Mouse (Mus musculus) adrenal gland, postnatal 25 days (tissue): Measurements from ENCODE around the gene Klhl26. TPM values are rescaled to one million over a fixed set of nuclear protein-coding genes. Genes with fewer than 3 reads are reported as not detected.
"Not testable (repeated sequence)": the region's sequence is repeated elsewhere in the genome, so short reads cannot be mapped to it uniquely, and the experiment has no call there.

ENCODE experiments used
- DNase-seq: peaks from one replicate; pipeline ENCODE4 v3.0.0; 2021; ENCODE audit warnings: mixed read lengths
- long read RNA-seq: library from polyadenylated mRNA; stranded (forward); transcript quantifications from one replicate; pipeline ENCODE4 v2.0.0, GENCODE M21; 2021
- total RNA-seq: library from RNA; stranded (reverse); gene quantifications from 2 replicates; pipeline ENCODE4 v1.2.3, GENCODE M21; 2021

Klhl26 gene
- total RNA-seq = 22.3 and 24.9 TPM in 2 replicates
- long read RNA-seq, transcript Klhl26-201 (3 exons, 2,991 nt) = major isoform, 15 of 52 reads
- long read RNA-seq, partial matches to known transcripts = 0 of 52 reads
- long read RNA-seq, other reads (novel, unspliced or antisense) = 32 of 52 reads

DNA sequence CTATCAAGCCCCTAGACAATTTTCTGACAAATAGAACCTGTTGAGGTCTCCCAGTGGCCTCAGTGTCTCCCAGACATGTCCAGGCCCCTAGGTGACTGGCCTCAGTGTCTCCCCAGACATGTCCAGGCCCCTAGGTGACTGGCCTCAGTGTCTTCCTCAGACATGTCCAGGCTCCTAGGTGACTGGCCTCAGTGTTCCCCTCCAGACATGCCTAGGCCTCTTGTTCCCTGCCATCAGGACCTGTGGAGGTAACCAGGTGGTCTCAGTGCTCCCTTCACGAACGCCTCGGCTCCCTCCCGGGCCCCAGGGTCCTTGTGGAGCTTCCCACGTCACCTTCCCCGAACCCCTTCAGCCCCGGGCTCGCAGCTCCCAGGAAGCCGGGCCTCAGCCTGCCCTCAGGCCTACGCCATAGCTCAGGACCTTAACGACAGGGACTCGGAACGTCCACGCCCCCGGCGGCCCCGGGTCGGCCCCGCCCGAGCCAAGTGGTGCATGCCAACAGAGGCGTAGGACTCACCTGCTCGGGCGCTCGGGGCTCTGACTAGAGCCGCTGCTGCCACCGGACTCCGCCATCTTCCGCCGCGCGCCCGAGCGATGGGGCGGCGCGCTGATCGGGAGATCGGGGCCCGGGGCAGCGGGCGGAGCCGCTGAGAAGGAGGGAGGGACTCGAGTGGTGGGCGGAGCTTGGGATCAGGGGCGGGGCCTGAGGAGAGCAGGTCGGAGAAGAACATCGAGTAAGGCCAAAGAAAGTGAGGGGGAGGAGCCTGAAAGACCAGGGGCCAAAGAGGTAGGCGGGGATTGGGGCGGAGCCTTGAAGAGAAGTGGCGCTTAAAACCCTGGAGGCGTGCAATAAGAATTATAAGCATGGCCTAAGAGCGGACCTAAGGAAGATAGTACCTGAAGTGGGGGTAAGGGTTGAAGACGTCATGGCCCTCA is at the start of gene Klhl26:
Gene Klhl26 (minus strand): TSS at position 636 of the 936 bp plus-strand sequence.
- DNase-seq = peak; percentile 96

DNA sequence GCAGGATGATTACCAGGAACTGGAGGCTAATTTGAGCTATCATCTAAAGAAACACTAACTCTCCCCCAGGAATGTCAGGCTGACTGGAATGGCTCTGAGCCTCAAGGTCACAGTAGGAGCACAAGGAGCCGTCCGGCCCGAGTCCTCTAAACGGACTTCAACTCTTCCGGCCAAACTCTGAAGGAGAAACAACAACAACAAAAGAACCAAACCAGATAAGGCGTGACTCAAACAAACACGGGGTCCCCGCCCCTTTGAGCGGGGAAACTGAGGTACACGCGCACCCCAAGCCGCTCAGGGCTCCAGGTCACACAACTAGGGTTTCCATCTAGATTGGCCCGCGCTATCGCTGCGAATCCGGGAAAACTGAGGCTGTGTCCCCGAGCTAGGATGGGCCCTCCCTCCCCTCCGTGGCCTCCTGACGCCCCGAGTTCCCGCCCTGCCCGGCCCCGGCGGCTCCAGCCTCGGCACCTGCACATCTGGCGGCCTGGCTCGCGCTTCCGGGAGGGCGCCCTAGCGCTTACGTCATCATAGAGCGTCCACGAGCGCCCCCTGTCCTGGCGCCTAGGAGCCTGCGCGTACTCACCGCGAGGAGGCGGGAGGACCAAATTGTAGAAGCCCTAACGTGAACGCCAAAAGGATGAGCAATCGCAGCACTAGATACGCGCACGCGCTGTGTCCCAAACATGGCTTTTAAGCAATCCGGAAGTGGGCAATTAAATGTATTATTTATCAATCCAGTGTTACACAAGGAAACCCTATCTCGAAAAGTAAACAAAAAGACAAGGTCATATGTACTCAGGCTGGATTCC is 46.0 kb upstream of the Klhl26 start:
- DNase-seq = peak; percentile 94

DNA sequence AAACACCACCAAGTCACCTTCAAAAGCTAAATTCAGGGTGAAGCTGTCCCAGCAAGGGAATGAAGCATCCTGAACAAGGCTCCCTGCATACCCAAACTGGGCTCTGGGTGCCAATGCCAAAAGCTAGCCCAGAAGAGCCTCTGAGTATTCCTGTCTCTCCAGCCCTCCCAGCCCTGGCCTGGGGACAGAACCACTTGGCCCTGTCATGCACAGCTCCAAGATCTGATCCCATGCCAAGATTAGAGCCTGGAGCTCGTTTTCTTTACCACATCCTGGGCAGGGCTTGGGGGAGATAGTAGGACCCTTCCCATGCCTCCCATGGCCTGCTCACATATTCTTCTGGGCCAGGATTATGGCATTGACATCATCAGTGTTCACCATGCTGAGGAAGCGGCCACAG is 42.8 kb upstream of the Klhl26 start:
- no peak for DNase-seq

GRCm38 (mm10) chr8:70519043-70519442 is 42.3 kb upstream of the Klhl26 start:
- no peak for DNase-seq

- DNase-seq = no peak
Measured at GRCm38 (mm10) chr8:70517940-70518643, 41.3 kb upstream of the Klhl26 start.

DNA sequence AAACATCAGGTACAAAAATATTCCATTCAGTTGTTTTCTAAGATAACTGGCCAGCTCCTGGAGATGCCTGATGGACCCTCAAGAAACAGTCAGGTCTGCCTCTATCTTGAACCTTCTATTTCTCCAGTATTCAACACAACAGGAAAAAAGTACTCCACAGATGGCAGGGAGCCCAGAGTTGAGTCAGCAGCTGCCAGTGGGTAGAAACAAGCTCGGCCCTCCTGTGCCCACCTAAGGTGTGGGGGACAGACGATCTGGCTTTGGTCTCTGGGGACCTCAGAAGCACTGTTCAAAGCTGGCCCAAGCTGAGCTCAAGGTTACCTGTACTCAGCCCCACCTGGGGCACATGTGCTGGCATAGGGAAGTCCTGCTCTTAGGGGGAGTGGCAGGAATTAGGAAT is 36.7 kb upstream of the Klhl26 start:
- DNase-seq = peak; percentile 83

DNA sequence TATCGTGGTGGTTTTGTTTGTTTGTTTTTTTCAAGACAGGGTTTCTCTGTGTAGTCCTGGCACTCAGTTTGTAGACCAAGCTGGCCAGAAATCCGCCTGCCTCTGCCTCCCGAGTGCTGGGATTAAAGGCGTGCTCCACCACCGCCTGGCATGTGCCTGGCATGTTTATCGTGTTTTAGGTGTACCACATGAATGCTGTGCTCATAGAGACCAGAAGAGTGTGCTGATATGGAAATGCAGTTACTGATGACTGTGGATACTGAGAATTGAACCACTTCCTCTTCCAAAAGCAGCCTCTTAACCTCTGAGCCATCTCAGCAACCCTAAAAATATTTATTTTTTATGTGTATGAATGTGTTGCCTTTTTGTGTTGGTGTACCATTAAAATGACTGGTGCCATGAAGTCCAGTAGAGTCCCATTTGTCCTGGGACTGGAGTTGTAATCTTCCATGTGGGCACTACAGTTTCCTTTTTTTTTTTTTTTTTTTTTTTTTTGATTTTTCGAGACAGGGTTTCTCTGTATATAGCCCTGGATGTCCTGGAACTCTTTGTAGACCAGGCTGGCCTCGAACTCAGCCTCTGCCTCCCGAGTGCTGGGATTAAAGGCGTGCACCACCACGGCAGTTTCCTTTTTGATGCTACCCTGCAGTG is 35.6 kb upstream of the Klhl26 start:
- DNase-seq = no peak

DNA sequence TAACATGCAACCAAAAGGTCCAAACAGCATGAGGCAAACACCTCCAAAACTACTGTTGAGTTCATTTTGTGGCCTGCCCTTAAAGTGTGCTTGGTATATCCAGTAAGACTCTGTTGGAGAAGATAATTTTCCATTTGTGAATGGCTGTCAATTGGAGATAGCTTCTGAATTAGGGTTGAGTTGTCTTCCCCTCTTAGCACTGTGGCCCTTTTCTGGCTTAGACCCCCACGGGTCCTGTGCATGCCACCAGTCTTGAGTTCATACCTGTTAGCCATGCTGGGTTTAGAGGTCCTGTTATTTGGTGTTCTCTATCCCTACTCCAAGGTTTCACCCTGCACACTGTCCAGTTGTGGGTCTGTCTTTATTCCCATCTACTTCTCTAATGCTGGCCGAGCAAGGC is 35.0 kb upstream of the Klhl26 start:
- DNase-seq = no peak

DNA sequence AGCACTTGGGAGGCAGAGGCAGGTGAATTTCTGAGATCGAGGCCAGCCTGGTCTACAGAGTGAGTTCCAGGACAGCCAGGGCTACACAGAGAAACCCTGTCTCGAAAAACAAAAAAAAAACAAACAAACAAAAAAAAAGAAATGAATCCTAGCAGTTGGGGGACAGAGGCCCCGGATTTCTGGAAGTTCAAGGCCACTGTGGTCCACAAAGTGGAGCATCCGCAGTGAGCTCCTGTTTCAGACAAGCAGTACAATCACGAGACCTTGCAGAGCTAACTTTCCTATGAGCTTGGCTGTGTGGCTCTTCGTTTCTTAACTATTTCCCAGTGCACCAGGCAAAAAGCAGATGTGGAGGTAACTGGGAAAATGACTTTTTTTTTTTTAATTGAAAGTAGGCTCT is 34.4 kb upstream of the Klhl26 start:
- not testable (repeated sequence) for DNase-seq

DNA sequence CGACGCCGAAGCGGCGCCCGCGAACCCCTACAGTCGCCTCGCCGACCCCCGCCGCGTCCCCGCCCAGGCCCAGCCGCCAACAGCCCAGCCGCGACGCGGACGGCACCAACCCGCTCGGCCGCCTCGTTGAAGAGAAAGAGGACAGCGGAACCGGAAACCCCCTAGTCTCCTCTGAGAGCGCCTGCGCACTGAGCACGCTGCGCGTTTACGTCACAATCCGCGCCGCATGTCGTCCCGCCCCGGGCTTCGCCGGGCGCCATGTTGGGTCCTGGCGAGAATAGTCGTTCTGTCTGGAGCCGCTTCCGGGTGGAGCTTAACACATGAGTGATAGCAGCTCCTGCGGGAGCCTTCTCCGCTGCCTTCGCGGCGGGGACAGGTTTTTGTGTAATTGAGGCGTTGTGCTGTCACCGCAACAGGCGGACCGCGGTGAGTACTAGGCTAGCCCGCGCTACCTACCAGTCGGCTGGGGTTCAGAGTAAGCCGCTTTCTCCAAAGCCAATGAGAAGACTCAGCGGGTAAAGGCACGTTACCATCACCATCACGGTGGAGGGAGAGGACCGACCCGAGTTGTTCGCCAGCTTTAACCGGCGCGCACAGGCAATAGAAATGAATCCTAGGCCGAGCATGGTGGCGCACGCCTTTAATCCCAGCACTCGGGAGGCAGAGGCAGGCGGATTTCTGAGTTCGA is 33.6 kb upstream of the Klhl26 start, which contains the start of gene Uba52:
Gene Uba52 (minus strand): TSS at position 574 of the 688 bp plus-strand sequence.
- peak; percentile 96 for DNase-seq

- no peak for DNase-seq
Measured at GRCm38 (mm10) chr8:70509281-70509952, 32.6 kb upstream of the Klhl26 start.

GRCm38 (mm10) chr8:70507027-70507393 is 30.2 kb upstream of the Klhl26 start:
- DNase-seq = no peak

- peak; percentile 93 for DNase-seq
Measured at GRCm38 (mm10) chr8:70506328-70507026, 29.7 kb upstream of the Klhl26 start, which contains the start of gene Rex1bd. TSS of gene Rex1bd (minus strand) at chr8:70506752.

DNA sequence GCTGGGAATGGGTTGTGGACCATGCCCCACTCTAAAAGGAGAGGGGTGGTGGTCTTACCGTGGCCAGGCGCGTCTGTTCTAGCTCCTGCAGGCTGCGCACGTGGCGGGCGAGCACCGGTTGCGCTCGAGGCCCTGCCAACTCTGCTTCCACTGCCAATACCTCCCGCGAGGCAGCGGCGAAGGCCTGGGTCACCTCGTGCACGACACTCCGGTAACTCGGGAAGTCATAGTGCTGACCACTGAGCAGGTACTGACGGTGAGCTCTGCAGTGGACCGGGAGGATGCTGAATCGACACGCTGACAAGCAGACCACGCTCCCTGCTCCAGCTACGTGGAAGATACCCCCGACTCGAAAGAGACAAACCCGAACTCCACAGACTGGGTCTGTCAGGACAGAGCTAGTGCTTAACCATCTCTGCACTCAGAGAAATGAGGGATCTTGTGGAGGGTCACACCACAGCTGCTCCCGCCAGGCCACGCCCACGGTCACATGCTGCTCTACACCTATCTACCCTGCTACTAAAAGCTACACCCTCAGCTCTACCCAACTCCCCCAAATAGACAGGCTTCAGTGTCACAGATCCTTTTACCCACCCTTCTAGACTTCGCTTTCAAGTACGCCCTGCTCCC is 29.0 kb upstream of the Klhl26 start:
- peak; percentile 38 for DNase-seq

- peak; percentile 72 for DNase-seq
Measured at GRCm38 (mm10) chr8:70504851-70505250, 28.1 kb upstream of the Klhl26 start.

- DNase-seq = peak; percentile 65
Measured at GRCm38 (mm10) chr8:70504291-70504716, 27.5 kb upstream of the Klhl26 start.

- peak; percentile 62 for DNase-seq
Measured at GRCm38 (mm10) chr8:70503062-70503750, 26.4 kb upstream of the Klhl26 start.

DNA sequence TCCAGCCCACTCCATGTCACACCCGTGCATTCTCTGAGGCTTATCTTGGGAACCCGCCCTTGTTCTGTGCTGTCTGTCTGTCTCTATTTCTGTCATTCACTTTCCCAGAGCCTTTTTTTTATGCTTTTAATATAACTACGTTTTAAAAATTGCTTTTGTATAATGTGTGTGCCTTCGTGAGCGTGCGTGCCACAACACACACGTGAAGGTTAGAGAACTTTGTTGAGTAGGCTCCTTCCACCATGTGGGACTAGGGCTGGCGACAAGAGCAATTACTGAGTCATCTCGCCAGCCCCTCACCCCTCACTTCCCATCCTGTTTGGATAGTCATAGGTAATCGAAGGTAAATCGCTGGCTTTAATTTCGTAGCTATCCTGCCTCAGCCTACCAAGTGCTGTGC is 25.8 kb upstream of the Klhl26 start:
- no peak for DNase-seq
